Mouse (Mus musculus) thymus, postnatal 0 days (tissue): ENCODE measurements around the gene Ptgr1. TPM values are rescaled to one million over a fixed set of nuclear protein-coding genes. Genes with fewer than 3 reads are reported as not detected.

Source experiments
- DNase-seq: peaks from one replicate; pipeline ENCODE4 v3.0.0-alpha.2; 2015; ENCODE audit warnings: low spot score
- polyA plus RNA-seq: library from polyadenylated mRNA; unstranded; fragments of >200 nt; fragmentation: Nextera tagmentation; extraction: Ambion mirVana; gene quantifications from 2 replicates; pipeline ENCODE4 v1.2.1, GENCODE M21; 2015

Ptgr1 gene
- polyA plus RNA-seq, 1 experiment from 2014 or later: 14.4 TPM

DNA sequence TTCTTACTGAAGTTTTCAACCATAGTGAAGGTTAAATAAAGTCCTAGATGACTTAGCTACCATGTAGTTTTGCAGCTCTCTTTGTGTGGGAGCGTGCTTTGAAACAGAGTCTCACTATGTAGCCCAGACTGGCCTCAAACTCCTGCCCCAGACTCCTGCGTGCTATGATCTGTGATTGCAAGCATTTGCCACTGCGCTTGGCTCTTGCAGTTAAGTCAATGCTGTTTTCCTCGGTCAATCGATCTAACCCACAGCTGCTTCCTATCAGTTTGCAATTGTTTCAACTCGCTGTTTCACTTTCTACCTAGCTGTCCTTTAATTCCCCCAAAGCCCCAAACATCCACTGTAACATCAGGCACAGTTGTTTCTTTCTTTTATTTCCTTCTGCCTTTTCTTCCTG is 54.4 kb downstream of the Ptgr1 start:
- DNase-seq: no peak

DNA sequence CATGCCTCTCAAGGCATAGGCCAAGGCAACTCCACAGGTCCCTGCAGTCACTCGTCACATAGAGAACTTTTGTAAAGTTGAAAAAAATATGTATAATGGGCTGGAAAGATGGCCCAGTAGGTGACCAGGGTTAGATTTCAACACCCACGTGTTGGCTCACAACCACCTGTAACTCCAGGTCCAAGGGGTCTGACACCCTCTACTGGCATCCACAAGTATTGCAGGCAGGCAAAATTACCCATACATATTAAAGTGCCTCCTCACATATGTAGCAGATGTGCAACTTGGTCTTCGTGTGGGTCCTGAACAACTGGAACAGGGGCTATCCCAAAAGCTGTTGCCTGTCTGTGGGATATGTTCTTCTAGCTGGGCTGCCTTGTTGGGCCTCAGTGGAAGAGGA is 59.3 kb downstream of the Ptgr1 start:
- no peak for DNase-seq

DNA sequence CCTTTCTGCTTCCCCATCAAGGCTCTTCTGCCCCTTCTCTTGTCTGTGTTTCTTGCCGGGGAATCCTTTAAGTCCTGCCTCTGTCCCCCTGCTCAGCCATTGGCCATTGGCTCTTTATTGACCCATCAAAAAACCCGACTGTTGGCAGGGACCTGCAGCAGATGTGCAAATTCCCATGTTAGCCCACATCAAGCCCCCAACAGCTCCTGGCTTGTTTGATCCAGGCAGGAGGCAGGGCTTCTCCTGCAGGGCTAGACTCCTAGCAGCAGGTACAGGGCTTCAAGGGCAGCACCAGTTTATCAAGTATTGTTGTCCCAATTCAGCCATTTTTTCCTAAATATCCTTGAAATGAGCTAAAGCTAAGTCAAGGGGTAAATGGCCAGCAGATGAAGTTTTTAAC is 60.8 kb downstream of the Ptgr1 start:
- no peak for DNase-seq

DNA sequence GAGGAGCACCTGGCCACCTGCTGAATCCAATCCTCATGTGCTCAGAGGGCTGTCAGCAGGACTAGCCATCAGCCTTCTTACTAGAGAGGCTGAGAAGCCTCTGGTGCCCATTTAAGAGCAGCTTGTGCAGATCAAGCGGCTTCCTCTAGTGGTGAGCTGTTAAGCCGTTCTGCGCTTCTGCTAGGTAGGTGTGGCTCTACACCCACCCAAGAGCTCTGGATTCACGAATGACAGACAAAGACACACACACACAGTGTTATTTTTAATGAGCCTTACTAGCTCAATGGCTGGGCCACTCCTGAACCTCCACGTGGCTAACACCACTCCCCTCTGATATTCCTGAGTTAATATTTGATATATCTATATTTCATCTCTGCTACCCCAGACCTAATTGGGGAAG is 61.3 kb downstream of the Ptgr1 start:
- DNase-seq: no peak

DNA sequence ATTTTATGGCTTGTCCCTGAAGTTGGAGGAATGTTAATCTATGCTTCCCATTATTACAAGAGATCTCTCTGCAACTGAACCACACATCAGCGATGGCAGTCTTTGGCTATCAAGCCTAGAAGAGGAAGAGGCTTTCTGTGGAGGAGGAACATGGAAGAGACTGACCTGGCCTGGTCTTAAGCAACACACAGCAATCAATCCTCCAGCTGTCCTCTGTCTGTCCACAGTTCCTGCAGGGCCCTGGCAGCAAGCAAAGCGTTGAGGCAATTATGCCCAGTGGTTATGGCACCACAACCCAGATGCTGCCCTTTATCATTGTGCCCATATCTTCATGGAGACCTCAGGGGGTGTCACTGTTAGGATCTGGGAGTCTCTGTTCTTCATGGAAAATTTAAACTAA is 63.0 kb downstream of the Ptgr1 start:
- no peak for DNase-seq

Other genes starting within 250 kb of the Ptgr1 start
- gene Olfr267, start 199.4 kb downstream of the Ptgr1 start, polyA plus RNA-seq: 0.04 TPM in 1 of 2 replicates, not detected in the other
- gene Ecpas, start 74.4 kb downstream of the Ptgr1 start, polyA plus RNA-seq: 28.0 and 28.1 TPM in 2 replicates
- 0.07 TPM in 1 of 2 replicates, not detected in the other for gene Zkscan16, start 43.5 kb downstream of the Ptgr1 start, polyA plus RNA-seq
- gene Dnajc25, start 7.9 kb upstream of the Ptgr1 start, polyA plus RNA-seq: 5.7 and 6.9 TPM in 2 replicates
- 8.4 and 12.0 TPM in 2 replicates for gene Gm20503, start 16.1 kb upstream of the Ptgr1 start, polyA plus RNA-seq
- gene Gng10, start 48.0 kb upstream of the Ptgr1 start, polyA plus RNA-seq: 124 and 128 TPM in 2 replicates
- 0.12 TPM in 1 of 2 replicates, not detected in the other for gene AI481877, start 151.9 kb upstream of the Ptgr1 start, polyA plus RNA-seq
- 21.8 and 29.2 TPM in 2 replicates for gene Ugcg, start 202.1 kb upstream of the Ptgr1 start, polyA plus RNA-seq